Mouse (Mus musculus) C2C12 (cell line): ENCODE results near the gene Pigu. TPM values are rescaled to one million over a fixed set of nuclear protein-coding genes. Genes with fewer than 3 reads are reported as not detected.

ENCODE experiments used
- H3K27me3 ChIP-seq: one replicate; pipeline ENCODE4 v1.6.1; 2011; ENCODE audit not compliant: control insufficient read depth, insufficient read depth, insufficient read length
- H3K36me3 ChIP-seq: one replicate; pipeline ENCODE4 v1.6.1; 2011; ENCODE audit not compliant: control insufficient read depth, insufficient read depth
- H3K4me3 ChIP-seq: one replicate; pipeline ENCODE4 v1.5.1; 2011; ENCODE audit warnings: mild to moderate bottlenecking, control low read depth; ENCODE audit not compliant: poor library complexity, insufficient read depth, severe bottlenecking
- H3K79me2 ChIP-seq: one replicate; pipeline ENCODE4 v1.6.1; 2011; ENCODE audit not compliant: control insufficient read depth, insufficient read depth
- H3K79me3 ChIP-seq: one replicate; pipeline ENCODE4 v1.6.1; 2011; ENCODE audit warnings: low read depth, control low read depth
- H3ac ChIP-seq: one replicate; pipeline ENCODE3; 2011; ENCODE audit warnings: low read depth; ENCODE audit not compliant: control insufficient read depth, insufficient read length
- CEBPB ChIP-seq: IDR thresholded peaks from one replicate; pipeline ENCODE4 v1.6.1; 2011; ENCODE audit warnings: low read depth, mild to moderate bottlenecking, control low read depth, moderate library complexity
- CTCF ChIP-seq: IDR thresholded peaks from one replicate; pipeline ENCODE4 v1.5.1; 2011; ENCODE audit not compliant: control insufficient read depth, insufficient read depth, insufficient read length
- FOSL1 ChIP-seq: IDR thresholded peaks from one replicate; pipeline ENCODE4 v1.8.0; 2011; ENCODE audit warnings: mild to moderate bottlenecking, low read length; ENCODE audit not compliant: poor library complexity, insufficient read depth, severe bottlenecking
- MAX ChIP-seq: IDR thresholded peaks from one replicate; pipeline ENCODE4 v1.6.1; 2011; ENCODE audit warnings: mild to moderate bottlenecking, control low read depth
- MYOD1 ChIP-seq: IDR thresholded peaks from one replicate; pipeline ENCODE4 v1.6.1; 2011; ENCODE audit warnings: low read depth; ENCODE audit not compliant: control insufficient read depth, insufficient read length
- MYOG ChIP-seq: IDR thresholded peaks from one replicate; pipeline ENCODE4 v1.6.1; 2011; ENCODE audit not compliant: control insufficient read depth, insufficient read length; ENCODE audit errors: extremely low read depth
- USF1 ChIP-seq: IDR thresholded peaks from one replicate; pipeline ENCODE4 v1.6.1; 2011; ENCODE audit warnings: low read depth, mild to moderate bottlenecking, control low read depth, moderate library complexity
- polyA plus RNA-seq: library from polyadenylated mRNA; unstranded; fragments of >200 nt; fragmentation: generic; extraction: Trizol; gene quantifications from one replicate; pipeline ENCODE4 v1.2.1, GENCODE M21; 2012; ENCODE audit warnings: missing spikeins

The Pigu gene
- polyA plus RNA-seq, 1 experiment = 30.7 TPM

GRCm38 (mm10) chr2:155330811-155331210, 26.4 kb downstream of the Pigu start:
- no peak overlapping the region for H3K4me3 ChIP-seq
- no peaks in the 10 kb centered on the region for H3K79me2 ChIP-seq
- H3K79me3 ChIP-seq = no peaks in the 10 kb centered on the region
- no peaks in the 10 kb centered on the region for H3K27me3 ChIP-seq
- no peak overlapping the region for H3ac ChIP-seq
- peaks cover 40% of the 10 kb centered on the region for H3K36me3 ChIP-seq
- TF ChIP-seq MYOD1 (no peak), MAX (no peak), FOSL1 (no peak), USF1 (no peak), MYOG (no peak), CEBPB (no peak), CTCF (no peak)

- Histone ChIP-seq H3K79me3 (no peaks in the 10 kb centered on the region), H3K36me3 (peaks cover 39% of the 10 kb centered on the region), H3K4me3 (no peak overlapping the region), H3ac (no peak overlapping the region), H3K79me2 (no peaks in the 10 kb centered on the region), H3K27me3 (no peaks in the 10 kb centered on the region)
- TF ChIP-seq USF1 (no peak), CTCF (no peak), CEBPB (no peak), MYOD1 (no peak), MYOG (no peak), MAX (no peak), FOSL1 (no peak)
These were observed 27.5 kb downstream of the Pigu start for GRCm38 (mm10) chr2:155329707-155330106.

GRCm38 (mm10) chr2:155328906-155329305, 28.3 kb downstream of the Pigu start:
- H3K79me3 ChIP-seq = no peaks in the 10 kb centered on the region
- H3K79me2 ChIP-seq = no peaks in the 10 kb centered on the region
- peaks cover 34% of the 10 kb centered on the region for H3K36me3 ChIP-seq
- TF ChIP-seq MYOD1 (no peak), CEBPB (no peak), MYOG (no peak), MAX (no peak), CTCF (no peak), FOSL1 (no peak), USF1 (no peak)
- H3K4me3 ChIP-seq = no peak overlapping the region
- H3K27me3 ChIP-seq = no peaks in the 10 kb centered on the region
- no peak overlapping the region for H3ac ChIP-seq

DNA sequence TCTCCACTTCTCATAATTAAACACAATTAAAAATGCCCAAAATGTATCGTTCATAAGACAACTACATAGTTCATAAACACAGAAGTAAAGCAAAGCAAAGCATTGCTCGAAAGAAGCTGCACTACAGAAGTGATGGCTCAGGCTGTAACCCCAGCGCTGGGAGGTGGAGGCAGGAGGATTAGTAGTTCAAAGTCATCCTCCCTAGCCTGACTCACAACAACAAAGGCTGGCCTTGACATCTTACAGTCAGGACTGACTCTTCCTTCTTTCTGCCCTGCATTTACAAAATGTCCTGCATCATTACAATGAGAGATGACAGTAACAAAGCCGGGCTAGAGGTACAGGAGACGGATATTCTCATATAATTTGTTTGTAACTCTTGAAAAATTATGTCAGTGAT, 29.3 kb downstream of the Pigu start:
- H3ac ChIP-seq = no peak overlapping the region
- no peak for TF ChIP-seq MAX
- no peak for TF ChIP-seq MYOG
- TF ChIP-seq MYOD1 = no peak
- TF ChIP-seq CEBPB = no peak
- no peak for TF ChIP-seq USF1
- TF ChIP-seq CTCF = no peak
- TF ChIP-seq FOSL1 = no peak
- no peaks in the 10 kb centered on the region for H3K79me3 ChIP-seq
- no peaks in the 10 kb centered on the region for H3K79me2 ChIP-seq
- no peaks in the 10 kb centered on the region for H3K27me3 ChIP-seq
- H3K4me3 ChIP-seq = no peak overlapping the region
- peaks cover 37% of the 10 kb centered on the region for H3K36me3 ChIP-seq

GRCm38 (mm10) chr2:155326001-155326400, 31.2 kb downstream of the Pigu start:
- Histone ChIP-seq H3ac (no peak overlapping the region), H3K79me3 (no peaks in the 10 kb centered on the region), H3K27me3 (no peaks in the 10 kb centered on the region), H3K79me2 (no peaks in the 10 kb centered on the region), H3K4me3 (no peak overlapping the region), H3K36me3 (peaks cover 33% of the 10 kb centered on the region)
- no peak for TF ChIP-seq MYOD1
- no peak for TF ChIP-seq USF1
- TF ChIP-seq MYOG = no peak
- TF ChIP-seq MAX = no peak
- TF ChIP-seq CTCF = no peak
- no peak for TF ChIP-seq CEBPB
- no peak for TF ChIP-seq FOSL1

- Histone ChIP-seq H3K27me3 (no peaks in the 10 kb centered on the region), H3K79me2 (no peaks in the 10 kb centered on the region), H3K79me3 (no peaks in the 10 kb centered on the region), H3K4me3 (no peak overlapping the region), H3K36me3 (peaks cover 8% of the 10 kb centered on the region), H3ac (no peak overlapping the region)
- TF ChIP-seq MYOG (no peak), MAX (no peak), CEBPB (no peak), FOSL1 (no peak), USF1 (no peak), CTCF (no peak), MYOD1 (no peak)
These were observed 36.6 kb downstream of the Pigu start for GRCm38 (mm10) chr2:155320596-155320995.
